Mouse (Mus musculus) embryonic facial prominence, embryonic 12.5 days (tissue): ENCODE measurements around the gene Chchd5. TPM values are rescaled to one million over a fixed set of nuclear protein-coding genes. Genes with fewer than 3 reads are reported as not detected.

Experiments
- ATAC-seq: fragments of 200-750 bp; cut with Nextera tagmentation; 2 replicates; pipeline ENCODE4 v1.8.0; 2017; ENCODE audit not compliant: insufficient number of reproducible peaks, insufficient read depth, low FRiP score, low TSS enrichment
- H3K27ac ChIP-seq: fragments of 300-500 bp; sonication (generic); 2 replicates; pipeline ENCODE4 v1.5.1; 2016; ENCODE audit warnings: mild to moderate bottlenecking
- H3K27me3 ChIP-seq: fragments of 300-500 bp; sonication (generic); 2 replicates; pipeline ENCODE4 v1.6.1; 2016; ENCODE audit warnings: mild to moderate bottlenecking, moderate library complexity
- H3K36me3 ChIP-seq: fragments of 300-500 bp; sonication (generic); 2 replicates; pipeline ENCODE4 v1.6.1; 2016; ENCODE audit warnings: mild to moderate bottlenecking
- H3K4me1 ChIP-seq: fragments of 300-500 bp; sonication (generic); 2 replicates; pipeline ENCODE4 v1.6.1; 2016
- H3K4me2 ChIP-seq: fragments of 300-500 bp; sonication (generic); replicated peaks from 2 replicates; pipeline ENCODE4 v1.6.1; 2016; ENCODE audit warnings: mild to moderate bottlenecking, moderate library complexity
- H3K4me3 ChIP-seq: fragments of 300-500 bp; sonication (generic); 2 replicates; pipeline ENCODE4 v1.5.1; 2016; ENCODE audit warnings: mild to moderate bottlenecking
- H3K9ac ChIP-seq: fragments of 300-500 bp; sonication (generic); 2 replicates; pipeline ENCODE4 v1.6.1; 2016; ENCODE audit warnings: mild to moderate bottlenecking, moderate library complexity
- H3K9me3 ChIP-seq: fragments of 300-500 bp; sonication (generic); 2 replicates; pipeline ENCODE4 v1.6.1; 2016; ENCODE audit warnings: mild to moderate bottlenecking, moderate library complexity
- WGBS: fragments of 180-500 bp; shearing (Covaris S2); methylation state at CpG from one replicate; pipeline ENCODE4 v1.1.7; 2016; 5-methylcytosine and 5-hydroxymethylcytosine counted together
- polyA plus RNA-seq: library from polyadenylated mRNA; unstranded; fragments of >200 nt; fragmentation: Nextera tagmentation; extraction: Ambion mirVana; gene quantifications from 2 replicates; pipeline ENCODE4 v1.2.1, GENCODE M21; 2016

Chchd5 gene
- polyA plus RNA-seq, 1 experiment from 2014 or later, result 24.7 TPM

DNA sequence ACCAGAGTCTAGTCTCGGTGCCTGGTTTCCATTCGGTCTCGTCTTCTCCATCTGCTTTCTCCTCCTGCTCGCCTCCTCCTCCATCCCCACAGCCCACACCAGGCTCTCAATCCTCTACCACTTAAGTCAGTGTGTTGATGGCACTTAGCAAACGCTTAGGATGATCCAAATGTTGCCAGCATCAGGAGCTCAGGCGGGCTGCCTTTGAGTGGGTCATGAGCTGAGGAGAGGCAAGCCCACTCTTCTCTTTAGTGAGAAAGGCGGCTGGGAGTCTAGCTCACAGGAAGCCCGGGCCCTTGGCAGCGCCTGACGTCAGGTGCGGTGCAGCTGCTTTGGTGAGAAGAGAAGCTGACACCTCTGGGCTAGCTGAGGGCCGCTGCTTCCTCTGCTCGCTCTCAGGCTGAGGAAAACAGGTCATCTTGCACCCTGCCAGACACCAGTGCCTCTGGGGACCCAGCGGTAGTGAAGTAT is 54.1 kb downstream of the Chchd5 start:
- Histone ChIP-seq H3K4me2 (no peak overlapping the region), H3K36me3 (no peaks in the 10 kb centered on the region), H3K9ac (no peak overlapping the region), H3K4me3 (no peak overlapping the region), H3K27ac (no peak overlapping the region), H3K27me3 (no peaks in the 10 kb centered on the region), H3K4me1 (peaks cover 16% of the 10 kb centered on the region), H3K9me3 (no peaks in the 10 kb centered on the region)
- ATAC-seq, result no peak
- WGBS, result 70% methylated on average over 14 of the region's 14 CpGs

Other genes starting within 250 kb of the Chchd5 start
- gene Zc3h8, start 185.6 kb upstream of the Chchd5 start, polyA plus RNA-seq, result 7.6 and 9.2 TPM in 2 replicates
- gene Zc3h6, start 162.3 kb upstream of the Chchd5 start, polyA plus RNA-seq, result 2.9 and 3.3 TPM in 2 replicates
- gene Gm10762, start 162.0 kb upstream of the Chchd5 start, polyA plus RNA-seq, result 31.3 and 33.6 TPM in 2 replicates
- gene Vinac1, start 81.5 kb upstream of the Chchd5 start, polyA plus RNA-seq, result 0.08 and 0.13 TPM in 2 replicates
- gene Ttl, start 63.8 kb upstream of the Chchd5 start, polyA plus RNA-seq, result 19.3 and 20.9 TPM in 2 replicates
- gene Polr1b, start 28.7 kb upstream of the Chchd5 start, polyA plus RNA-seq, result 33.2 and 33.6 TPM in 2 replicates
- 43.8 and 46.3 TPM in 2 replicates for gene Slc20a1, start 69.1 kb downstream of the Chchd5 start, polyA plus RNA-seq
- gene Ckap2l, start 167.5 kb downstream of the Chchd5 start, polyA plus RNA-seq, result 42.6 and 47.9 TPM in 2 replicates
- 0.15 TPM in 1 of 2 replicates, not detected in the other for gene Il1a, start 180.3 kb downstream of the Chchd5 start, polyA plus RNA-seq
- gene Il1b, start 241.4 kb downstream of the Chchd5 start, polyA plus RNA-seq, result not detected in 2 replicates